8 mouse cellular contexts compared by ENCODE assay signal in the genomic region with DNA sequence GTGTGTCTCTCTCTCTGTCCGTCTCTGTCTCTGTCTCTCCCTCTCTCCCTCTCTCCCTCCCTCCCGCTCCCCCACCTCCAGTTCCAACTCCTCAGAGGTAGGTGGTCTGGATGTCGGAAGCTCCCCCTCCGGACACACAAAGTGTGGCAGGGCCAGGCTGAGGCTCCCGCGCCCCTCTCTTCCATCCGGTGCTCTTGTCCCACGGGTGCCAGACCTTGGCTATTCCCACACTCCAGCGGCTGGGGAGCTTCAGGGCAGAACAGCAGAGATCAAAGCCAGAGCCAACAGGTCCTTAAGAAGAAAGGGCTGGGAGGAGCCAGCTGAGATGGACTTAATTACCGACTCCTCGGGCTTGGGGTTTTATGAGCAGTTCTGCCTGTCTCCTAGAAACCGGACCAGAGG.
DNase-seq lines count a peak whose midpoint lies in the region; ATAC-seq and TF ChIP-seq lines count a peak whose summit lies in the region.

No protein-coding gene starts in this region.

- peak overlapping the region; percentile 25; the same call in 1 of the 2 replicates for H3K27ac ChIP-seq in brown adipose tissue, adult 24 weeks (replicated peaks; ENCODE audit: low read depth, low read length)
- peak overlapping the region; percentile 70; the same call in 1 of the 2 replicates for H3K27ac ChIP-seq in heart, embryonic 12.5 days (ENCODE audit: poor library complexity, severe bottlenecking)
- H3K27ac ChIP-seq in limb, embryonic 14.5 days (replicated peaks; ENCODE audit: low read depth, low read length): peak overlapping the region; percentile 48
- H3K27ac ChIP-seq in midbrain, embryonic 16.5 days (ENCODE audit: low read length): no peak overlapping the region

- H3K4me2 ChIP-seq in heart, embryonic 12.5 days: peak overlapping the region; percentile 83
- peak overlapping the region; percentile 55 for H3K4me2 ChIP-seq in limb, embryonic 14.5 days (replicated peaks; ENCODE audit: low read depth, low read length, severe bottlenecking)
- H3K4me2 ChIP-seq in midbrain, embryonic 16.5 days (ENCODE audit: low read length): peak overlapping the region; percentile 50

- H3K27me3 ChIP-seq in heart, embryonic 12.5 days (replicated peaks): no peaks in the 10 kb centered on the region; the same call in 1 of the 2 replicates
- H3K27me3 ChIP-seq in limb, embryonic 14.5 days (ENCODE audit: control insufficient read depth, insufficient read depth, low read length): no peaks in the 10 kb centered on the region
- no peaks in the 10 kb centered on the region for H3K27me3 ChIP-seq in midbrain, embryonic 16.5 days (ENCODE audit: control insufficient read depth, insufficient read depth, low read depth, low read length)

- peak overlapping the region; percentile 23 for H3K9ac ChIP-seq in heart, embryonic 12.5 days
- peak overlapping the region; percentile 50 for H3K9ac ChIP-seq in limb, embryonic 14.5 days (ENCODE audit: low read depth, low read length, severe bottlenecking)
- no peak overlapping the region for H3K9ac ChIP-seq in midbrain, embryonic 16.5 days (ENCODE audit: low read depth, low read length)

- ATAC-seq in heart, embryonic 12.5 days (ENCODE audit: insufficient number of reproducible peaks, low FRiP score): peak; percentile 35
- peak; percentile 50 for ATAC-seq in limb, embryonic 14.5 days (ENCODE audit: low FRiP score, low read depth)
- ATAC-seq in midbrain, embryonic 16.5 days: 0 out of 2 replicates have a peak, but pooled peaks have one; percentile 25

- DNase-seq in cerebellum, postnatal 10 days: peak; percentile 30 to 43
- DNase-seq in cerebellum, postnatal 25 days: no peak
- DNase-seq in limb, embryonic 14.5 days (ENCODE audit: low spot score): peak; percentile 19
- no peak for DNase-seq in spleen, postnatal 10 days (ENCODE audit: low spot score in 2 of 2)
- DNase-seq in spleen, adult 12 weeks (ENCODE audit: low spot score): no peak

- 2% methylated on average over 12 of the region's 12 CpGs for WGBS in heart, embryonic 12.5 days
- under 1% methylated on average over 12 of the region's 12 CpGs for WGBS in limb, embryonic 14.5 days
- WGBS in midbrain, embryonic 16.5 days: 2% methylated on average over 12 of the region's 12 CpGs

- no peaks in the 10 kb centered on the region; the same call in 1 of the 2 replicates for H3K9me3 ChIP-seq in heart, embryonic 12.5 days (replicated peaks)
- no peaks in the 10 kb centered on the region for H3K9me3 ChIP-seq in limb, embryonic 14.5 days (ENCODE audit: control insufficient read depth, low read length)
- no peaks in the 10 kb centered on the region for H3K9me3 ChIP-seq in midbrain, embryonic 16.5 days (replicated peaks; ENCODE audit: control insufficient read depth, low read length, poor library complexity, severe bottlenecking)

- H3K4me1 ChIP-seq in brown adipose tissue, adult 24 weeks (ENCODE audit: control insufficient read depth, insufficient read depth, insufficient read length, low read length): no peaks in the 10 kb centered on the region; the same call in none of the 2 replicates
- H3K4me1 ChIP-seq in heart, embryonic 12.5 days (replicated peaks): peaks cover 22% of the 10 kb centered on the region
- peaks cover 17% of the 10 kb centered on the region for H3K4me1 ChIP-seq in limb, embryonic 14.5 days (ENCODE audit: control insufficient read depth, insufficient read depth, low read length)
- peaks cover 12% of the 10 kb centered on the region for H3K4me1 ChIP-seq in midbrain, embryonic 16.5 days (ENCODE audit: control insufficient read depth, insufficient read depth, low read length)

- peak overlapping the region; percentile 22 for H3K4me3 ChIP-seq in brown adipose tissue, adult 24 weeks (ENCODE audit: insufficient read depth, low read depth, low read length)
- H3K4me3 ChIP-seq in heart, embryonic 12.5 days: peak overlapping the region; percentile 41
- H3K4me3 ChIP-seq in limb, embryonic 14.5 days (replicated peaks; ENCODE audit: low read length): peak overlapping the region; percentile 21
- H3K4me3 ChIP-seq in midbrain, embryonic 16.5 days (ENCODE audit: low read depth, low read length): peak overlapping the region; percentile 9; the same call in 1 of the 2 replicates

- TF ChIP-seq POLR2A in limb, embryonic 14.5 days (IDR thresholded peaks at IDR 0.05; ENCODE audit: borderline replicate concordance, extremely low read depth, insufficient read depth, insufficient read length): no peak

- no peaks in the 10 kb centered on the region for H3K36me3 ChIP-seq in heart, embryonic 12.5 days
- no peaks in the 10 kb centered on the region for H3K36me3 ChIP-seq in limb, embryonic 14.5 days (ENCODE audit: control insufficient read depth, insufficient read depth, low read length)
- H3K36me3 ChIP-seq in midbrain, embryonic 16.5 days (ENCODE audit: control insufficient read depth, insufficient read depth, low read length): no peaks in the 10 kb centered on the region

Comparison
In these comparisons a context has a peak if more than half of its experiments do, and no peak if none do; other contexts are left out.
1. DNase-seq: peak in cerebellum, postnatal 10 days (2 of 2) and limb, embryonic 14.5 days (single experiment); none in cerebellum, postnatal 25 days (0 of 2), spleen, postnatal 10 days (0 of 2) and spleen, adult 12 weeks (single experiment).
2. Peak in every context shown above with its lines, with median percentiles within 50 percentile points of each other: H3K4me3 ChIP-seq, ATAC-seq and H3K4me2 ChIP-seq.